Mouse (Mus musculus): ENCODE results near the gene Kantr. TPM values are rescaled to one million over a fixed set of nuclear protein-coding genes. Genes with fewer than 3 reads are reported as not detected.

Kantr gene
- polyA plus RNA-seq (2014; fragmentation: Illumina TruSeq; extraction: RNeasy Lipid Tissue Mini Kit (QIAGEN cat#74804); ENCODE audit: low read depth, low replicate concordance) = 4.9 TPM

GRCm38 (mm10) chrX:152326996-152327688 is at the start of gene Kantr:
Kantr (minus strand) TSS chrX:152327495.

GRCm38 (mm10) chrX:152368397-152369273 is 41.3 kb upstream of the Kantr start, which contains the start of gene Gpr173:
Gpr173 (minus strand) TSS chrX:152368704.

GRCm38 (mm10) chrX:152342358-152342901 is 15.1 kb upstream of the Kantr start, which contains the start of gene Tspyl2:
Tspyl2 (minus strand) TSS chrX:152342425.

Other genes starting within 250 kb of the Kantr start
- 1.4 TPM for gene Iqsec2, start 183.2 kb downstream of the Kantr start, polyA plus RNA-seq (2014; fragmentation: Illumina TruSeq; extraction: RNeasy Lipid Tissue Mini Kit (QIAGEN cat#74804); ENCODE audit: low read depth, low replicate concordance)
- 6.8 TPM for gene Kdm5c, start 94.5 kb downstream of the Kantr start, polyA plus RNA-seq (2014; fragmentation: Illumina TruSeq; extraction: RNeasy Lipid Tissue Mini Kit (QIAGEN cat#74804); ENCODE audit: low read depth, low replicate concordance)
- gene Tspyl2, start 14.9 kb upstream of the Kantr start, polyA plus RNA-seq (2014; fragmentation: Illumina TruSeq; extraction: RNeasy Lipid Tissue Mini Kit (QIAGEN cat#74804); ENCODE audit: low read depth, low replicate concordance) = 5.1 TPM
- not detected for gene Gpr173, start 41.2 kb upstream of the Kantr start, polyA plus RNA-seq (2014; fragmentation: Illumina TruSeq; extraction: RNeasy Lipid Tissue Mini Kit (QIAGEN cat#74804); ENCODE audit: low read depth, low replicate concordance)
- gene Cldn34a, start 235.8 kb upstream of the Kantr start, polyA plus RNA-seq (2014; fragmentation: Illumina TruSeq; extraction: RNeasy Lipid Tissue Mini Kit (QIAGEN cat#74804); ENCODE audit: low read depth, low replicate concordance) = not detected